Mouse (Mus musculus): ENCODE measurements around the gene Iqsec3. TPM values are rescaled to one million over a fixed set of nuclear protein-coding genes. Genes with fewer than 3 reads are reported as not detected.

The Iqsec3 gene
- polyA plus RNA-seq, 1 experiment from 2014 or later, result not detected

DNA sequence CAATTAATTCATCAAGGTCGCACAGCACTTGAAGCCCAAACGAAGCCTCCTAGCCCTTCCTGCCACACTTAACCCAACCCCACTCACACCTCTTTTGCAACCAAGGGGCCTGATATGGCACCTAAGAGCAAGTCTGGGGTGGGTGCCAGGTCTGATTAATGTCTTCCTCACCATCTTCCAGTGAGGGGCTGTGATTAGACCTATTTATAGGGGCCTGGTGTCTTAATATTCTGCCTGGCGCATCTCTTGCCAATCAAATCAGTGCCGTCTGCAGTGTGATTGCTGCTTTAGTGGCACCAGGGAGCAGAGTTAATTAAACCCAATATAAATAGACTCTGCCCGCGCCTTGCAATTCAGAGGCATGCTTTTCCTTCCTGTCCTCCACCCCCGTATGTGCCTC lies 36.4 kb upstream of the Iqsec3 start:
- WGBS, result 71% methylated on average over 7 of the region's 7 CpGs
- H3K36me3 ChIP-seq (ENCODE audit: insufficient read depth), result no peaks in the 10 kb centered on the region

DNA sequence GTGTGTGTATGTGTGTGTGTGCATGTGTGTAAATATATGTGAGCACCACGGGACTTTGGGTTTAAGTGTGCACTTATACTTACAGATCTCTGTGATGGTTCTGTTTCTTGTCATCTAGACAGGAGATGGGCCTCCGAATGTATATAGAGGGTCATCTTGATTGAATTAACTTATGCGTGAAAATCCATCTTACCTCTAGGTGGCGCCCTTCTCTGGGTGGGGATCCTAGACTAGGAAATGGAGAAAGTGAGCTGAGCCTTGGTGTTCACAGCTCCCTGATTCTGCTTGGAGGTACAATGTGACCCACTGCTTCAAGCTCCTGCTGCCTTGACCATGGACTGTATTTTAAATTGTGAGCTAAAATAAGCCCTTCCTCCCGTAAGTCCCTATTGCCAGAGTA lies 34.8 kb upstream of the Iqsec3 start:
- Histone ChIP-seq H3K4me2 (no peak overlapping the region), H3K36me3 (ENCODE audit: insufficient read depth) (no peaks in the 10 kb centered on the region), H3K27ac (ENCODE audit: low read depth) (no peak overlapping the region), H3K27me3 (ENCODE audit: insufficient read depth, low read length) (no peaks in the 10 kb centered on the region), H3K4me1 (ENCODE audit: insufficient read depth) (no peaks in the 10 kb centered on the region), H3K4me3 (ENCODE audit: low read depth, low read length) (no peak overlapping the region), H3K9ac (no peak overlapping the region), H3K9me3 (ENCODE audit: low read depth, low read length) (no peaks in the 10 kb centered on the region)
- DNase-seq (peak; percentile 24), ATAC-seq (ENCODE audit: insufficient read depth) (no peak)
- WGBS, result 59% methylated on average over 5 of the region's 5 CpGs
- TF ChIP-seq CTCF (IDR thresholded peaks at IDR 0.05; ENCODE audit: low read depth), result peak; percentile 32

More for the DNA sequence above, 36.4 kb upstream of the Iqsec3 start:
- H3K4me1 ChIP-seq (ENCODE audit: insufficient read depth), result no peaks in the 10 kb centered on the region
- H3K9me3 ChIP-seq (ENCODE audit: low read depth, low read length), result no peaks in the 10 kb centered on the region
- H3K27me3 ChIP-seq (ENCODE audit: insufficient read depth, low read length), result no peaks in the 10 kb centered on the region
- no peak overlapping the region for H3K4me2 ChIP-seq
- DNase-seq (no peak), ATAC-seq (ENCODE audit: insufficient read depth) (no peak)
- no peak overlapping the region for H3K27ac ChIP-seq (ENCODE audit: low read depth)
- no peak overlapping the region for H3K4me3 ChIP-seq (ENCODE audit: low read depth, low read length)
- no peak for TF ChIP-seq CTCF (IDR thresholded peaks at IDR 0.05; ENCODE audit: low read depth)
- no peak overlapping the region for H3K9ac ChIP-seq

DNA sequence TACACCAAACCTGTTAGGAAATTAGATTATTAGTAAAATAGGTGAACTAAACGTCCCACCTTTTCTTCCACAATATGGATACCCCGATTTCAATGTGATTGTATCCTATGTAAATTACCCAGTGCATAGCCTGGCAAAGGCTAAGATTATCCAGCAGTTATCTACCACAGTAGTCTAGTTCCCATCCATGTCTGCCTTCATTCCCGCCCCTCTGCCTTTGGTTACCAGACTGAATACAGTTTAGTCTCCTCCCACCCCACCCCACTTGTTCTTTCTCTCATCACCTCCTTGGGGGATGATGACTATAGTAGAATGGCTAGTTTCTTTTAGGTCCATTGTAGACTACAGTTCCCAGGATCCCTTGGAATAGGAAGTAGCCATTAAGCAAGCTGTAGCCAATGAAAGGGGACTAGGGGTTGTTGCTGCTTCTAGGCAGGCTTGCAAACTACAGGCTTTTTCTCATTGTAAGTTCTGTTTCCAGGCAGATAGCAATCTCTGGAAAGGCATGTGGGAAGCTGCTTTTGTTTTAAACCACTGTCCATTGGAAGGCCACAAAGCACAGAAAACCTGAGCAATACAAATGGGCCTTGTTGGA lies 27.7 kb upstream of the Iqsec3 start:
- Histone ChIP-seq H3K36me3 (ENCODE audit: insufficient read depth) (no peaks in the 10 kb centered on the region), H3K4me3 (ENCODE audit: low read depth, low read length) (no peak overlapping the region), H3K9me3 (ENCODE audit: low read depth, low read length) (no peaks in the 10 kb centered on the region), H3K4me2 (no peak overlapping the region), H3K9ac (no peak overlapping the region), H3K4me1 (ENCODE audit: insufficient read depth) (no peaks in the 10 kb centered on the region), H3K27ac (ENCODE audit: low read depth) (no peak overlapping the region), H3K27me3 (ENCODE audit: insufficient read depth, low read length) (no peaks in the 10 kb centered on the region)
- DNase-seq (no peak), ATAC-seq (ENCODE audit: insufficient read depth) (no peak)
- WGBS, result 74% methylated on average over 3 of the region's 3 CpGs
- no peak for TF ChIP-seq CTCF (IDR thresholded peaks at IDR 0.05; ENCODE audit: low read depth)

DNA sequence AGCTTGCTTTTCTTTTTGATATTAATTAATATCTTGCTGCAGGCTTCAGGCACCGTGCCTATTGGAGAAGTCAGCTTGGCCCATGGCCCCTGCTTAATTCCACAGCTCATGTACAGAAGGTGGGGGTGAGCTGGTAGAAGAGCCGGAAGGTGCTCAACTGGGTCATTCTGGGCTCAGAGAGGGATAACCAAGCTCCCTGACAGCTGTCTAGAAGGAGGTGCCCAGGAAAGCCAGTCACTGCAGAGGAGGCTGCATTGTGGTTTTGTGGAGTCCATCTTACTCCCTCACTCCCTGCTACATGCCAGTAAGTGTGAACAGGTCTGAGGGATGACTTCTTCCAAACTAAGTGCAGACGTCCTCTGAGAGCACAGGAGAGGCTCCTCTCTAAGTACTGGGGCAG lies 26.4 kb upstream of the Iqsec3 start:
- Histone ChIP-seq H3K36me3 (ENCODE audit: insufficient read depth) (no peaks in the 10 kb centered on the region), H3K4me1 (ENCODE audit: insufficient read depth) (no peaks in the 10 kb centered on the region), H3K27me3 (ENCODE audit: insufficient read depth, low read length) (no peaks in the 10 kb centered on the region), H3K9me3 (ENCODE audit: low read depth, low read length) (no peaks in the 10 kb centered on the region), H3K9ac (no peak overlapping the region), H3K27ac (ENCODE audit: low read depth) (no peak overlapping the region), H3K4me3 (ENCODE audit: low read depth, low read length) (no peak overlapping the region), H3K4me2 (no peak overlapping the region)
- DNase-seq (no peak), ATAC-seq (ENCODE audit: insufficient read depth) (no peak)
- WGBS, result 49% methylated on average over 3 of the region's 3 CpGs
- no peak for TF ChIP-seq CTCF (IDR thresholded peaks at IDR 0.05; ENCODE audit: low read depth)

DNA sequence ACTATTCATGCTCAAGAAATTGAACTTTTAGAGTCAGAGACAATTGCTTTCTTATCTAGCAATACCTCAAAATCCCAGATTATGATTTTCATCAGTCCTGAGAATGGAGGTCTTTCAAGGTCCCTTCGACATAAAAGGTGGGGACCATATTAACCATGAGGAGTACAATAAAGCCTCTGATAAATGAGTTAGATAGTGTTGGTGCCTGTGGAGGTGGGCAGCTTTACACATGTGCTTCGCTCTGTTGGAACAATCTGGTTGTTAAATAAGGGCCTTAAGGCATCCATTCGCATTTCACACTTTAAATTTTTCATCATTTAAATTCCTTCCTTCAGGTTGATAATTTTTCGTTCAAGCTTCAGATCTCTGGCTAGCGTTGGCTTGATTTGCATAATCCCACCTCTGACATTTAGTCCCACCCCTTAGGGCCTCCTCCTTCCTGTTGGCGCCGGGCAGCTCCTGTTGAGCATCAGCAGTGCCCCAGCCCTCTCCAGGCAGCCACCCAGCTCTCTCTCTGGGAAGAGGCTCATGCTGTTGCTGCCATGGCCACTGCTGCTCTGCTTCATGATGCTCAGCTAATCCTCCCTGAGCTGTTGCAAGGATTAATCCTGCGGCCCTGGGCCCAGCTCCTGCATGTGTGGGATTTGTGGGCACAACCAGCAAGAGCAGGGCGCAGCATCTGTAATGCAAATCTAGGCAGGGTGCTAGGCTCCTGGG lies 25.5 kb upstream of the Iqsec3 start:
- H3K4me3 ChIP-seq (ENCODE audit: low read depth, low read length), result no peak overlapping the region
- H3K27ac ChIP-seq (ENCODE audit: low read depth), result no peak overlapping the region
- DNase-seq (peak; percentile 34), ATAC-seq (ENCODE audit: insufficient read depth) (peak; percentile 65; the same call in 1 of the 2 replicates)
- WGBS, result 15% methylated on average over 9 of the region's 9 CpGs
- H3K9me3 ChIP-seq (ENCODE audit: low read depth, low read length), result no peaks in the 10 kb centered on the region
- no peaks in the 10 kb centered on the region for H3K36me3 ChIP-seq (ENCODE audit: insufficient read depth)
- no peaks in the 10 kb centered on the region for H3K4me1 ChIP-seq (ENCODE audit: insufficient read depth)
- H3K4me2 ChIP-seq, result no peak overlapping the region
- no peaks in the 10 kb centered on the region for H3K27me3 ChIP-seq (ENCODE audit: insufficient read depth, low read length)
- no peak overlapping the region for H3K9ac ChIP-seq
- no peak for TF ChIP-seq CTCF (IDR thresholded peaks at IDR 0.05; ENCODE audit: low read depth)

DNA sequence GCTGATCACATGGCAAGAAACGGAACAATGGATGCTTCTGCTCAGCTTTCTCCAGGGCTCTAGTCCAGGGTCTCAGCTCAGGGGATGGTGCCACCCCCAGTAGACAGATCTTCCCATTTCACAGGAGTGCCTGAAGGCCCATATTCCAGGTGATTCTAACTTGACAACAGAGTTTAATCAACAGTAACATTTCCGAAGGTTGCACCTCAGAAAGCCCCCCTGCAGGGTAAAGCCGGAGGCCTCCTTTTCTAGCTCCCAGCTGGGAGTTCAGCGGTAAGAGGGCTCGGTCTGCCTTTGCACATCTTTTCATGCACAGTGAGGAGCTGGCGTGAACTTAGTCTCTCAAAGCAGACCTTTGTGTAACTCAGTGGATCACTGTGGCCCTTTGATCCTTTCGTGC lies 22.1 kb upstream of the Iqsec3 start:
- Histone ChIP-seq H3K4me3 (ENCODE audit: low read depth, low read length) (no peak overlapping the region), H3K9me3 (ENCODE audit: low read depth, low read length) (no peaks in the 10 kb centered on the region), H3K36me3 (ENCODE audit: insufficient read depth) (no peaks in the 10 kb centered on the region), H3K27me3 (ENCODE audit: insufficient read depth, low read length) (no peaks in the 10 kb centered on the region), H3K4me2 (no peak overlapping the region), H3K4me1 (ENCODE audit: insufficient read depth) (no peaks in the 10 kb centered on the region), H3K27ac (ENCODE audit: low read depth) (no peak overlapping the region), H3K9ac (no peak overlapping the region)
- 50% methylated on average over 7 of the region's 7 CpGs for WGBS
- DNase-seq, result no peak
- no peak for ATAC-seq (ENCODE audit: insufficient read depth)
- TF ChIP-seq CTCF (IDR thresholded peaks at IDR 0.05; ENCODE audit: low read depth), result no peak

DNA sequence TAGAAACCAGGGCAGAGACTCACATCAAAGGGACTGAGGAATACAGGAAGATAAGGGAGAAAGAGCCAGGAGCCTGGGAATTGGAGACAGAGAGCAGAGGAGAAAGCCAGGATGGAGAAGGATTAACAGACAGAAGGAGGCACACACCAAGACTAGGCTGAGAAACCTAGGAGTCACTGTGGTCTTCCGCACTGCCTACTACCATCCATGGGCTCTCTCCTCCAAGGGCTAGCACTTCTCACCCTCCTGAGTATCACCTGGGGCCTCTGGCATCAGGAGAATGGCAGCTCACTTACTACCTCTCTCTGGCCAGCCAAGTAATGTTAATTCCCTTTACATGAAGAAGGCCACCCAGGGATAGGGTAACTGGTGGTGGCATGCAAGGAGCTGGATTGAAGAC lies 21.5 kb upstream of the Iqsec3 start:
- no peak for TF ChIP-seq CTCF (IDR thresholded peaks at IDR 0.05; ENCODE audit: low read depth)
- H3K27ac ChIP-seq (ENCODE audit: low read depth), result no peak overlapping the region
- H3K36me3 ChIP-seq (ENCODE audit: insufficient read depth), result no peaks in the 10 kb centered on the region
- DNase-seq (no peak), ATAC-seq (ENCODE audit: insufficient read depth) (no peak)
- no peak overlapping the region for H3K9ac ChIP-seq
- no peak overlapping the region for H3K4me2 ChIP-seq
- no peaks in the 10 kb centered on the region for H3K4me1 ChIP-seq (ENCODE audit: insufficient read depth)
- no peaks in the 10 kb centered on the region for H3K9me3 ChIP-seq (ENCODE audit: low read depth, low read length)
- no peaks in the 10 kb centered on the region for H3K27me3 ChIP-seq (ENCODE audit: insufficient read depth, low read length)
- WGBS, result 82% methylated on average over 1 of the region's 1 CpGs
- no peak overlapping the region for H3K4me3 ChIP-seq (ENCODE audit: low read depth, low read length)
